Mouse (Mus musculus) splenic B cell, adult 2 months (primary cell): ENCODE data around the gene Esp3.
"Not testable (repeated sequence)": the region's sequence is repeated elsewhere in the genome, so short reads cannot be mapped to it uniquely, and the experiment has no call there.

Source experiments
- DNase-seq: peaks from one replicate; pipeline ENCODE4 v3.0.0-alpha.2; 2011; ENCODE audit warnings: low read depth, low spot score
- H3K27me3 ChIP-seq: 2 replicates; pipeline ENCODE4 v1.6.1; 2012; ENCODE audit warnings: mild to moderate bottlenecking, low read length, moderate library complexity, mixed read lengths; ENCODE audit not compliant: control insufficient read depth, poor library complexity, insufficient read depth, severe bottlenecking
- H3K36me3 ChIP-seq: 2 replicates; pipeline ENCODE4 v1.6.1; 2012; ENCODE audit warnings: mild to moderate bottlenecking, low read length, moderate library complexity, mixed read lengths; ENCODE audit not compliant: control insufficient read depth, poor library complexity, insufficient read depth, severe bottlenecking

Gene Esp3

GRCm38 (mm10) chr17:40631775-40632174 lies at the start of gene Esp3:
Gene Esp3, plus strand, starts transcription at chr17:40632075.
- not testable (repeated sequence) for DNase-seq, H3K36me3 ChIP-seq, H3K27me3 ChIP-seq

- not testable (repeated sequence) for H3K36me3 ChIP-seq, H3K27me3 ChIP-seq, DNase-seq
Observed at GRCm38 (mm10) chr17:40583906-40584305, 48.0 kb upstream of the Esp3 start.

GRCm38 (mm10) chr17:40591297-40591696 lies 40.6 kb upstream of the Esp3 start:
- Histone ChIP-seq H3K36me3 (no peaks in the 10 kb centered on the region), H3K27me3 (no peaks in the 10 kb centered on the region)
- DNase-seq, result no peak

GRCm38 (mm10) chr17:40598294-40598693 lies 33.6 kb upstream of the Esp3 start, which contains the start of gene Esp4:
Gene Esp4, plus strand, starts transcription at chr17:40598594.
- no peak for DNase-seq
- Histone ChIP-seq H3K27me3 (no peaks in the 10 kb centered on the region), H3K36me3 (no peaks in the 10 kb centered on the region)

- not testable (repeated sequence) for H3K36me3 ChIP-seq, H3K27me3 ChIP-seq, DNase-seq
Observed at GRCm38 (mm10) chr17:40662118-40662679, 30.3 kb downstream of the Esp3 start.

- DNase-seq, H3K36me3 ChIP-seq: not testable (repeated sequence)
Observed at GRCm38 (mm10) chr17:40663161-40663811, 31.4 kb downstream of the Esp3 start.

More at GRCm38 (mm10) chr17:40663161-40663811, 31.4 kb downstream of the Esp3 start:
- H3K27me3 ChIP-seq, result not testable (repeated sequence)
